Mouse (Mus musculus) cortical plate, adult 2 months (tissue): Measurements from ENCODE around the gene Naaladl2.

Experiments
- CTCF ChIP-seq: fragments of 200-500 bp; IDR thresholded peaks from 2 replicates; pipeline ENCODE4 v1.5.1; 2011; ENCODE audit warnings: mild to moderate bottlenecking, control low read depth, low read length; ENCODE audit not compliant: insufficient read depth; ENCODE audit errors: extremely low read depth
- POLR2A ChIP-seq: fragments of 200-500 bp; IDR thresholded peaks from 2 replicates; pipeline ENCODE4 v1.6.1; 2011; ENCODE audit warnings: mild to moderate bottlenecking, low read length, control low read depth; ENCODE audit not compliant: insufficient read depth; ENCODE audit errors: extremely low read depth

- TF ChIP-seq CTCF (no peak), POLR2A (no peak)
Measured at GRCm38 (mm10) chr3:24118136-24118535, 1025.9 kb downstream of the Naaladl2 start.
